Mouse (Mus musculus) naive thymus-derived CD4-positive, alpha-beta T cell, adult 2 months (primary cell): ENCODE results near the gene Kdm1a.

Source experiments
- DNase-seq: peaks from one replicate; pipeline ENCODE4 v3.0.0-alpha.2; 2011; ENCODE audit warnings: low read depth

The Kdm1a gene

GRCm38 (mm10) chr4:136602568-136602967, at the start of gene Kdm1a:
Kdm1a (minus strand) TSS chr4:136602723.
- DNase-seq = peak; percentile 97

- DNase-seq = no peak
These were observed 49.5 kb upstream of the Kdm1a start for GRCm38 (mm10) chr4:136651882-136652527.

DNA sequence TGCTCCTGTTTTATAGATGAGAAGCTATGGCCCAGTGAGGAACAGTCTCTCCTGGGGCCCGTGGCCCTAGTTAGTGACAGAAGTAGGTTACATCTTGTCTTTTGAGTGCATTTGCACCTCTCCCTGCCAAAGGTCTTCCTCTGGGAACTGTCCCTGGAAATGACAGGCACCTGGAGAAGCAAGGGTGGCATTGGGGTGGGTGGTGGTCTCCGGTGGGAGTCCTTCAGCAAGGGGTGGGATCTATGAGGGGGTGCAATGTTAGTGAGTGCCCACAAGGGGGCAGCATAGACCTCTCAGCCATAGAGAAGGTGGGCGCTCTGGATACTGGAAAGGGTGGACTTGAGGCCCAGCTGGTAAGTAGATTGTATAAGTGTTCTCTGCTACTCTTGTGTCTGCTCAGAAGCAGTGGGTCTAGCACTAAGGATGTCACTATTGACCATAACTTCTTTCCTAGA, 48.9 kb upstream of the Kdm1a start:
- peak; percentile 64 for DNase-seq

DNA sequence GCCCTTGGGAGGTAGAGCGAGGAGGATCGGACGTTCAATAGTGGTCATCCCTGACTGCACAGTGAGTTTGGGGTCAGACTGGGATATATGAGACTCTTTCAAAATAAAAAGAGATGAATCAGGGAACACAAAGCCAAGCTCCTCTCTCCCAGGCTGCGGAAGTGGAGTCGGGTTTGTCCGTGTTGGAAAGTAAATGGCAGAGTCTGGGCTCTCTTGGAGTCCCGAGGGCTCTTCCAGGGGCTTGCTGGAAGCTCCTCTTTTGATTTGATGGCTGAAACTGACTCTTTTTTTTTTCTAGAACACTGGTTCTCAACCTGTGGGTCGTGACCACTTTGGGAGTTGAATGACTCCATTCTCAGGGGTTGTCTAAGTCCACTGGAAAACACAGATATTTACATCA, 47.7 kb upstream of the Kdm1a start:
- no peak for DNase-seq

DNA sequence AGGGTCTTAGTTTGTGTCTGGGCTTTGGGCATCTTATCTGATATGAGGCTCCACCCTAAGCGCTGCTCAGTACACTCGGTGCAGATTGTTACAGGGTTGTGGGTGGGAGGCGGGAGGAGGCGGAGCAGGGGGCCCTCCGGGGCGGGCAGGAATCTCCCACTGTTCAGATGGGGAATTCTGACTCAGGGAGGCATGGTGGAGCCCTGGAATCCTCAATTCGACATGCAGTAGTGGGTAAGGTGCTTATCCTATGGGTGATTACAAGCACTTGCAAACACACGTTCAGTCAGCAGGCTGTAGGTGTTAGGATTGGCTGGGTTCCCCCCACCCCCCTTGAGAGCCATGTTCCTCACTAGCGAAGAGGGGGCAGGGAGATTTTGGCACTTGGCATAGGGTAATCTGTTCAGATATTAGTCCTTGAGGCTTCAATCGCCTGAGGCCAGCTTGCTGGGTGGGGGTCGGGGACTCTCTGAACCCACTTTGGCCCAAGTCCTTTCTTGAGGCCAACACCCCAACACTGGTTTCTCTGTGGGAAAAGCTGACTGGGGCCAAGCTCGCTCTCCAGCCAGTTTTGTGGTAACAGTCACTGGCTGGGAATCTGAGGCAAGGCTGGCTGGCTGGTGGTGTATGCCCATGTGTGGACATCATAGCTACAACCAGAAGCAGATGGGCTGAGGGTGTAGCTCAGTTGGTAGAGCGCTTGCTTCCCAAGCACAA, 47.1 kb upstream of the Kdm1a start:
- no peak for DNase-seq

GRCm38 (mm10) chr4:136648922-136649479, 46.5 kb upstream of the Kdm1a start:
- peak; percentile 79 for DNase-seq

DNA sequence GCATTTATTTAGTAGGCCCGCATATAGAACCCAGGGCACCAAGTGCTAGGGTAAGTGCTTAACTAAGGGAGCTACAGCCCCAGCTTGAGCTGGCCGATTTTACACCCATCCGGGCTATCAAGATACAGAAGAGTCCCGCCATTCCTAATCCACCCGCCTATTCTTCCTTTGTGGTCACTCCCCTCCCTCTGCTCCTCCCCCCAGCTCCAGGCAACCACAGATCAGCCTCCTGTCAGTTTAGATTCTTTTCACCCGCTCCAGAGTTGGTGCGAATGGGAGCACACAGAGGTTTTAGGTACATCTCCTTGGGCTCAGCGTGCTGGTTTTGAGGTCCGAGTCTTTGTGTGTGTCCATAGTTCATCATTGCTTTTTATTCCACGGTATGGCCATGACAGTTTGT, 36.4 kb upstream of the Kdm1a start:
- DNase-seq = no peak

DNA sequence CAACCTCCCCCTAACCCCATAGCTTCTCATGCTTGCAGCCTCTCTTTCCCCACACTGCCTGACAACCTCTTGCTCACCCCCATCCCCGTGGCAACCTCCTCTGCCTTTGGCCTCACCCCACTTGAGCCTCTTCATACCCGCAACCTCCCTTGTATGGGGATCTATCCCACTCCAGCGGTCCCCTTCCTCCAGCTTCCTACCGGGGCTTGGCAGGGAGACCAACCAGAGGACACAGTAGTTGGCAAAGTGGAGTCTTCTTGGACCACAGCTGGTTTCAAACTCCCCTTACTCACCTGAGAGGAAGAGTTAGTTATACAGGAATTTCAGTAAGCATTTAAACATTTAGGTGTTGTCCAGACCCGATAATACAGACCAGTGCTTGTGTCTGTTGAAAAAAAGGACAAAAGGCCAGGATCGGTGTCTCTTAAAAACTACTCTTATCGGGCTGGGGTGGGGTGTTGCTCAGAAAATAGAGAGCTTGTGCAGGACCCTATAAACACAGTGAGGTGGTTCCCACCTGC, 35.8 kb upstream of the Kdm1a start:
- no peak for DNase-seq

DNA sequence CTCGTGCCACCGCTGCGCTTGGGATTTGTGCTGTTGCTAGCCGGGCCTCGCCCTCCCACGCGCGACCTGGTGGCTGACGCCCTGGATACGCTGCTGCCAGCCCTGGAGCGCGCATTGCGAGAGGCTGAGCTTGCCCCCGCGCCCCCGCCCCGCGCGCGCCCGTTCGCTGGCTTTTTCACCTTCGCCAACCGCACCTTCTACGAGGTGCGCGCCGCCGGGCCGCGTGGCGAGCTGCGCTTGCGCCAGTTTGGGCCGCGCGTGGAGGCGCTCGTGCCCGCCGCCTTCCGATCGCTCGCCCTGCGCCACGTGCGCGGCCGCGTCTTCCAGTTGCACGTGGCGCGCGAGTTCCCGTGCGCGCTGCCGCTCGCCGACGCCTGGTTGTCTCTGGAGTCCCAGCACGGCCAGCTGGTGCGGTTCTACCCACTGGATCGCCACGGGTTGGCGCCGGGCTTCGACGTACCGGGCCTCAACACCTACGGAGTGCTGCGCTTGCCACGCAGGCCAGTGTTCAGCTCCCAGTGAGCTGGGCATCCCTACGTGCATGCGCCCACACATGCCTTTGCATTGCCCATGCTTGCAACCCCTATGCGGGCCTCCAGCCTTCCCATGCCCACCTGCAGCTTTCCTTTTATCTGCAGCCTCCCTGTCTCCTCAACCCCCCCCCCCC, 35.2 kb upstream of the Kdm1a start:
- DNase-seq = peak; percentile 41

DNA sequence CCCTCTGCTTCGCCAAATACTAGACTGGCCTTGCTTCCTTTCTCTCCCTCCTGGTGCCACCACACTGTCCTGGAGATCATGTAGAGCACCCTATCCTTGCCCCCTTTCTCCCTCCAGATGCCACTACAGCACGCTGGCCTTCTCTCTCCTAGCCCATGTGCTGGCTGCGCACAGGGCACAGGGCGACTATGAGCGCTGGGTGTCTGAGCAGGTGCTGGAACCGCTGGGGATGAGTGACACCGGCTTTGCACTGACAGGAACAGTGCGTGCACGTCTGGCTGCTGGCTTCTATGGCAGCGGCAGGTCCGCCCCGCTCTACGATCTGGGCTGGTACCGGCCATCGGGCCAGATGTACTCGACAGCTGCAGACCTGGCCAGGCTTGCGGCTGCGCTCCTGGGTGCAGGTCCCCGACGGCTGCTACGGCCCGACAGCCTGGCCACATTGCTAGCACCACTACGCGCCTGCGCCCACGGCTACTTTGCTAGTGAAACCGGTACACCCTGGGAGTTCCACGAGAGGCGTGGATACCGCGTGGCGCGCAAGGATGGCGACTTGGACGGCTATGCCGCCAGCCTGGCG, 34.5 kb upstream of the Kdm1a start:
- DNase-seq = no peak

GRCm38 (mm10) chr4:136636511-136636910, 34.0 kb upstream of the Kdm1a start:
- DNase-seq = no peak

DNA sequence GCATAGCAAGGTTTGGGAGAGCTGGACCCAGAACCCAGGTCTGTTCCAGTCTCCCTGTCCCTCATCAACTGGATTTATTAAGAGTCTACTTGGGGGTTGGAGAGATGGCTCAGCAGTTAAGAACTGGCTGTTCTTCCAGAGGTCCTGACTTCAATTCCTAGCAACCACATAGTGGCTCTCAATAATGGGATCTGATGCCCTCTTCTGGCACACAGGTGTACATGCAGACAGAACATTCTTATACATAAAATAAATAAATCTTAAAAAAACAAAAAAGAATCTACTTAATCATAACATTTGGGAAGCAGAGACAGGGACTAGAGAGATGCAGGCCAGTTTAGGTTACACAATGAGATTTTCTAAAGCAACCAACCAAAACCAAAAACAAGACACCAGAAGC, 33.5 kb upstream of the Kdm1a start:
- DNase-seq = no peak

- DNase-seq = no peak
These were observed 28.9 kb upstream of the Kdm1a start for GRCm38 (mm10) chr4:136631237-136631994.

DNA sequence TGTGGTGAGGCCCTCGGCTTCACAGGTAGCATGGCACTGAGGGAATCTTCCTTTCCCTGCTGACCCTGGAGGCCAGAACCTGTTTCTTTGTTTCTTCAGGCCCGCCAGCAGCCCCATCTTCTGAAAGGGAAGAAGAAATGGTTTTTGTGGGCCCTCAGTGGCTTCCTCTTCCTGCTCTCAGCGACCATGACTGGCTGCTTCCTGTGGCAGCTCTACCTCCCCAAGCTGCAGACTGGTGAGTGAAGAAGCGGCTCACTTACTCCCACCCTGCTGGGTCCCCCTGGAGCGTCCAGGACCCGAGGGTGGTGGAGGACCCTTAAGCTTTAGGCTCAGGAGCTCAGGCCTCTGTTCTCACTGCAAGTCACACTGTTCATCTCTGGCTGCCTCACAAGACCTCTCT, 24.1 kb upstream of the Kdm1a start:
- DNase-seq = peak; percentile 64

DNA sequence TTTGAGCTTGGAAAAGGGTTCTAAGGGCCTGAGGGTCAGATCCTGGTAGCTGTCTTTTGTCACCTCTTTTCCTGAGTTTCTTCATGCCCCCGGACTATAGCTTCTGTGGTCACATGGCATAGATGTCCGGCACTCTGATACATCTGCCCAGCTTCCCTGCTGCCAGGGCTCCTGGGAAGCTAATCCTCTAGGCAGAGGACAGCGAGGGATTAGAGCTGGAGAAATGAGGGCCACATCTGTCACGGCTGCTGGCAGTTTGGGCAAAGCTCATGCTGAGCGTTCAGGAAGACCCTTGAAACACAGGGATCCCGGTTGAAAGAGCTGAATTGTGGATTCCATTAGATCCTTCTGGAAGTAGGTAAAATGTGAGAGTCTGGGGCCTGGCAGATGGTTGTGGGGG, 19.9 kb upstream of the Kdm1a start, which contains the start of gene Lactbl1:
TSS of gene Lactbl1 (plus strand) at position 234 of the 400 bp plus-strand sequence.
- DNase-seq = no peak

GRCm38 (mm10) chr4:136621956-136622355, 19.4 kb upstream of the Kdm1a start:
- DNase-seq = no peak

DNA sequence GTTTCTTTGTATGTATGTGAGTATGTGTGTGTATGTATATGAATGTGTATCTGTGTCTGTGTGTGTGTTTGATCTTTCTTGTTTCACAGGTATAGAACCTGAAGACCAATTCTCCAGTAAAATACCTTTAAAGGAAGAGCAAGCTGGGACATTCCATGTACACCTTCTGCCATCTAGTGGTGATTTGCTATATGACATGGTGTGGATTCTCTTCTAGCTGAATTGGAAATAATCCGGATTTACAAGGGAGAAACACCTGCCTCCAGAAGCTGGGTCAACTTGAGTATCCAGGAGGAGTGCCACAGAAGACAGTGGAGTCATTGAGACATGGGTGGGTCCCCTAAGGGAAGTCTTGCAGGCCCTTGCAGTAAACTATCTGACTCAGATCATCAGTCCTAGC, 18.8 kb upstream of the Kdm1a start:
- DNase-seq = peak; percentile 84

GRCm38 (mm10) chr4:136613657-136614056, 11.1 kb upstream of the Kdm1a start:
- DNase-seq = no peak

DNA sequence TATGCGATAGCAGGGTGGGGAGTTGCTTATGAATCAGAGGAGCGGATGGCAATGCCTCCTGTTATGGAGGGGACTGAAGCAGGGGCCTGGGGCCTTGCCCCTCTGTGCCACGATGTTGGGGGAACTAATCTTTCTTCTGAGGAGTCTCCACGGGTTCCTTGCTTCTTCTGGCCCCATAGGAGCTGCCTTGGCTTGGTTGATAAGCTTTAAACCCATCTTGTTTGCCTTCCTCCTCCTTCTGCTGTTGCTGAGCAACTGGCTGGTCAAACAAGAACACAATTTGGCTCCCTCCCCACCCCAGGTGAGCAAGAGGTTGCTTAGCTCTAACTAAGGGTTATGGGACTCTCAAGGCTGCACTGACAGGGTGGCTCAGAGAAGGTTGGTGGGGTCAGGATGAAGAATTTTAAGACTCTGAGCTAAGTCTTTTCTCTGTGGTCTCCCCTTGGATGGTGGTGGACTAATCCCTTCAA, 7.9 kb upstream of the Kdm1a start, which contains the start of gene Tex46:
TSS of gene Tex46 (plus strand) at position 51 of the 470 bp plus-strand sequence.
- DNase-seq = no peak

DNA sequence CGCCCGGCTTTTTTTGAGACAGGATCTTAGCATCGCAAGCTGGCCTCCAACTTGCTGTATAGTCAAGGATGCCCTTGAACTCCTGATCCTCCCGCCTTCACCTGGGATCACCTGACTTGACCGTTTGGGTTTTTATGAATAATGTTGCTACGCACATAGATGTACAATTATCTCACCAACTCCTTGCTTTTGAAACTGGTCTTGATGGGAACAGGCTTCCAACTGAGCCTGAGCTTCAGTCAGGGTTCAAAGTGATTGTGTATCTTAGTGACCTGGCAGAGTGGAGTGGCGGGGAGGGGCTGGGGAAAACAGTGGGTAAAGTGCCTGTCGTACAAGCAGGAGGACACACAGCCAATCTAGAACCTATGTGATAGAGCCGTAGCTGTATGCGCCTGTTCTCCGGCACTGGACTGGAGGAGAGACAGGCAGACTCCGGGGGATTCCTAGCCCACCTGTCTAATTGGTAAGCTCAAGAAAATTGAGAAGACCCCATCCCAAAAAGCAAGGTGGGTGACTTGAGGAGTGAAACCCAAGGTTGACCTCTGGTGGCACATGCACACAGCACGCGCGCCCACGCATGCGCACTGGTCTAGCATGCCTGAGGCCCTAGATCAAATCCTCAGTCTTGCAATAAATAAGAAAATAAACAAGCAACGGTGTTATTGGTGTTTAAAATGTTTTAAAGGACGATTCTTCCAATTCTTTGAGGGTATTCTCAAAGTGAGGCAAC, 3.4 kb upstream of the Kdm1a start:
- no peak for DNase-seq
